Mouse (Mus musculus): Measurements from ENCODE around the gene Rnft1. TPM values are rescaled to one million over a fixed set of nuclear protein-coding genes. Genes with fewer than 3 reads are reported as not detected.
A peak's percentile ranks its signal among the peaks of the same experiment; 100 is the strongest.
"Not testable (repeated sequence)": the region's sequence is repeated elsewhere in the genome, so short reads cannot be mapped to it uniquely, and the experiment has no call there.

The Rnft1 gene
- 52.4 and 54.2 TPM in 2 replicates for polyA plus RNA-seq (2014; fragmentation: Nextera tagmentation; extraction: Ambion mirVana)

GRCm38 (mm10) chr11:86484101-86484868 is at the start of gene Rnft1:
Gene Rnft1 (plus strand): TSS chr11:86484657.
- peaks cover 8% of the 10 kb centered on the region; the same call in 1 of the 2 replicates for H3K4me1 ChIP-seq (ENCODE audit: control insufficient read depth, insufficient read depth, low read length)

GRCm38 (mm10) chr11:86436843-86437242 is 47.6 kb upstream of the Rnft1 start:
- Histone ChIP-seq H3K27me3 (ENCODE audit: control insufficient read depth, insufficient read depth, low read length) (no peaks in the 10 kb centered on the region), H3K4me3 (ENCODE audit: low read depth, low read length) (no peak overlapping the region), H3K9me3 (ENCODE audit: control insufficient read depth, low read depth, low read length) (no peaks in the 10 kb centered on the region), H3K9ac (replicated peaks; ENCODE audit: low read depth, low read length) (no peak overlapping the region), H3K4me2 (replicated peaks; ENCODE audit: low read depth, low read length) (no peak overlapping the region), H3K4me1 (ENCODE audit: control insufficient read depth, insufficient read depth, low read length) (no peaks in the 10 kb centered on the region), H3K36me3 (ENCODE audit: control insufficient read depth, insufficient read depth, low read length) (no peaks in the 10 kb centered on the region), H3K27ac (ENCODE audit: low read length) (no peak overlapping the region)
- WGBS, result 25% methylated on average over 5 of the region's 5 CpGs
- ATAC-seq (ENCODE audit: insufficient number of reproducible peaks, insufficient read depth, low FRiP score, low read depth), result no peak

More at GRCm38 (mm10) chr11:86484101-86484868, at the start of gene Rnft1:
- Histone ChIP-seq H3K9ac (replicated peaks; ENCODE audit: low read depth, low read length) (peak within 1 kb of the TSS; percentile 73), H3K4me3 (ENCODE audit: low read depth, low read length) (peak within 1 kb of the TSS; percentile 75), H3K27ac (ENCODE audit: low read length) (peak within 1 kb of the TSS; percentile 86), H3K9me3 (ENCODE audit: control insufficient read depth, low read depth, low read length) (no peaks in the 10 kb centered on the region), H3K4me2 (replicated peaks; ENCODE audit: low read depth, low read length) (peak within 1 kb of the TSS; percentile 51), H3K36me3 (ENCODE audit: control insufficient read depth, insufficient read depth, low read length) (0 out of 2 replicates have a peak, but pooled peaks cover under 1% of the 10 kb centered on the region), H3K27me3 (ENCODE audit: control insufficient read depth, insufficient read depth, low read length) (no peaks in the 10 kb centered on the region)
- peak; percentile 97 for ATAC-seq (ENCODE audit: insufficient number of reproducible peaks, insufficient read depth, low FRiP score, low read depth)
- WGBS, result under 1% methylated on average over 64 of the region's 68 CpGs

- H3K4me3 ChIP-seq (ENCODE audit: low read depth, low read length), result no peak overlapping the region
- no peak overlapping the region for H3K9ac ChIP-seq (replicated peaks; ENCODE audit: low read depth, low read length)
- no peaks in the 10 kb centered on the region for H3K9me3 ChIP-seq (ENCODE audit: control insufficient read depth, low read depth, low read length)
- H3K4me2 ChIP-seq (replicated peaks; ENCODE audit: low read depth, low read length), result no peak overlapping the region
- 46% methylated on average over 4 of the region's 4 CpGs for WGBS
- H3K27ac ChIP-seq (ENCODE audit: low read length), result no peak overlapping the region
- no peaks in the 10 kb centered on the region for H3K27me3 ChIP-seq (ENCODE audit: control insufficient read depth, insufficient read depth, low read length)
- no peaks in the 10 kb centered on the region for H3K36me3 ChIP-seq (ENCODE audit: control insufficient read depth, insufficient read depth, low read length)
- H3K4me1 ChIP-seq (ENCODE audit: control insufficient read depth, insufficient read depth, low read length), result no peaks in the 10 kb centered on the region
- no peak for ATAC-seq (ENCODE audit: insufficient number of reproducible peaks, insufficient read depth, low FRiP score, low read depth)
Observed at GRCm38 (mm10) chr11:86438261-86438660, 46.2 kb upstream of the Rnft1 start.

- no peak for ATAC-seq (ENCODE audit: insufficient number of reproducible peaks, insufficient read depth, low FRiP score, low read depth)
- 64% methylated on average over 5 of the region's 5 CpGs for WGBS
- no peaks in the 10 kb centered on the region for H3K4me1 ChIP-seq (ENCODE audit: control insufficient read depth, insufficient read depth, low read length)
Observed at GRCm38 (mm10) chr11:86440791-86441190, 43.7 kb upstream of the Rnft1 start.

GRCm38 (mm10) chr11:86453991-86454390 is 30.5 kb upstream of the Rnft1 start:
- no peak for ATAC-seq (ENCODE audit: insufficient number of reproducible peaks, insufficient read depth, low FRiP score, low read depth)
- WGBS, result 92% methylated on average over 5 of the region's 5 CpGs
- Histone ChIP-seq H3K4me1 (ENCODE audit: control insufficient read depth, insufficient read depth, low read length) (no peaks in the 10 kb centered on the region), H3K27ac (ENCODE audit: low read length) (no peak overlapping the region), H3K4me2 (replicated peaks; ENCODE audit: low read depth, low read length) (no peak overlapping the region), H3K4me3 (ENCODE audit: low read depth, low read length) (no peak overlapping the region), H3K36me3 (ENCODE audit: control insufficient read depth, insufficient read depth, low read length) (no peaks in the 10 kb centered on the region), H3K9me3 (ENCODE audit: control insufficient read depth, low read depth, low read length) (no peaks in the 10 kb centered on the region), H3K27me3 (ENCODE audit: control insufficient read depth, insufficient read depth, low read length) (no peaks in the 10 kb centered on the region), H3K9ac (replicated peaks; ENCODE audit: low read depth, low read length) (no peak overlapping the region)

More at GRCm38 (mm10) chr11:86440791-86441190, 43.7 kb upstream of the Rnft1 start:
- no peak overlapping the region for H3K4me3 ChIP-seq (ENCODE audit: low read depth, low read length)
- H3K4me2 ChIP-seq (replicated peaks; ENCODE audit: low read depth, low read length), result no peak overlapping the region
- H3K9me3 ChIP-seq (ENCODE audit: control insufficient read depth, low read depth, low read length), result no peaks in the 10 kb centered on the region
- no peaks in the 10 kb centered on the region for H3K36me3 ChIP-seq (ENCODE audit: control insufficient read depth, insufficient read depth, low read length)
- no peak overlapping the region for H3K27ac ChIP-seq (ENCODE audit: low read length)
- H3K27me3 ChIP-seq (ENCODE audit: control insufficient read depth, insufficient read depth, low read length), result no peaks in the 10 kb centered on the region
- no peak overlapping the region for H3K9ac ChIP-seq (replicated peaks; ENCODE audit: low read depth, low read length)

GRCm38 (mm10) chr11:86457545-86457944 is 26.9 kb upstream of the Rnft1 start:
- Histone ChIP-seq H3K27ac (ENCODE audit: low read length) (no peak overlapping the region), H3K4me2 (replicated peaks; ENCODE audit: low read depth, low read length) (no peak overlapping the region), H3K9ac (replicated peaks; ENCODE audit: low read depth, low read length) (no peak overlapping the region), H3K4me1 (ENCODE audit: control insufficient read depth, insufficient read depth, low read length) (no peaks in the 10 kb centered on the region), H3K36me3 (ENCODE audit: control insufficient read depth, insufficient read depth, low read length) (no peaks in the 10 kb centered on the region), H3K27me3 (ENCODE audit: control insufficient read depth, insufficient read depth, low read length) (no peaks in the 10 kb centered on the region), H3K9me3 (ENCODE audit: control insufficient read depth, low read depth, low read length) (no peaks in the 10 kb centered on the region), H3K4me3 (ENCODE audit: low read depth, low read length) (no peak overlapping the region)
- 90% methylated on average over 6 of the region's 6 CpGs for WGBS
- ATAC-seq (ENCODE audit: insufficient number of reproducible peaks, insufficient read depth, low FRiP score, low read depth), result no peak

GRCm38 (mm10) chr11:86458866-86459265 is 25.6 kb upstream of the Rnft1 start:
- whole genome bisulfite sequencing, result 85% methylated on average over 6 of the region's 6 CpGs
- Histone ChIP-seq H3K27me3 (ENCODE audit: control insufficient read depth, insufficient read depth, low read length) (no peaks in the 10 kb centered on the region), H3K4me3 (ENCODE audit: low read depth, low read length) (no peak overlapping the region), H3K9me3 (ENCODE audit: control insufficient read depth, low read depth, low read length) (no peaks in the 10 kb centered on the region), H3K4me2 (replicated peaks; ENCODE audit: low read depth, low read length) (no peak overlapping the region), H3K27ac (ENCODE audit: low read length) (no peak overlapping the region), H3K4me1 (ENCODE audit: control insufficient read depth, insufficient read depth, low read length) (no peaks in the 10 kb centered on the region), H3K9ac (replicated peaks; ENCODE audit: low read depth, low read length) (no peak overlapping the region), H3K36me3 (ENCODE audit: control insufficient read depth, insufficient read depth, low read length) (no peaks in the 10 kb centered on the region)
- no peak for ATAC-seq (ENCODE audit: insufficient number of reproducible peaks, insufficient read depth, low FRiP score, low read depth)

GRCm38 (mm10) chr11:86462579-86462978 is 21.9 kb upstream of the Rnft1 start:
- Histone ChIP-seq H3K27me3 (ENCODE audit: control insufficient read depth, insufficient read depth, low read length) (no peaks in the 10 kb centered on the region), H3K4me1 (ENCODE audit: control insufficient read depth, insufficient read depth, low read length) (no peaks in the 10 kb centered on the region), H3K27ac (ENCODE audit: low read length) (no peak overlapping the region), H3K4me3 (ENCODE audit: low read depth, low read length) (no peak overlapping the region), H3K9ac (replicated peaks; ENCODE audit: low read depth, low read length) (no peak overlapping the region), H3K4me2 (replicated peaks; ENCODE audit: low read depth, low read length) (no peak overlapping the region), H3K36me3 (ENCODE audit: control insufficient read depth, insufficient read depth, low read length) (no peaks in the 10 kb centered on the region), H3K9me3 (ENCODE audit: control insufficient read depth, low read depth, low read length) (no peaks in the 10 kb centered on the region)
- no peak for ATAC-seq (ENCODE audit: insufficient number of reproducible peaks, insufficient read depth, low FRiP score, low read depth)

GRCm38 (mm10) chr11:86464275-86464674 is 20.2 kb upstream of the Rnft1 start:
- 18% methylated on average over 8 of the region's 8 CpGs for WGBS
- H3K27ac ChIP-seq (ENCODE audit: low read length); H3K9ac ChIP-seq (replicated peaks; ENCODE audit: low read depth, low read length); ATAC-seq (ENCODE audit: insufficient number of reproducible peaks, insufficient read depth, low FRiP score, low read depth); H3K4me3 ChIP-seq (ENCODE audit: low read depth, low read length); H3K9me3 ChIP-seq (ENCODE audit: control insufficient read depth, low read depth, low read length); H3K27me3 ChIP-seq (ENCODE audit: control insufficient read depth, insufficient read depth, low read length); H3K4me2 ChIP-seq (replicated peaks; ENCODE audit: low read depth, low read length); H3K36me3 ChIP-seq (ENCODE audit: control insufficient read depth, insufficient read depth, low read length); H3K4me1 ChIP-seq (ENCODE audit: control insufficient read depth, insufficient read depth, low read length): not testable (repeated sequence)
